Mouse (Mus musculus): ENCODE results near the gene Ybx1. TPM values are rescaled to one million over a fixed set of nuclear protein-coding genes. Genes with fewer than 3 reads are reported as not detected.

Ybx1 gene
- polyA plus RNA-seq, 1 experiment, result 2,530 TPM

DNA sequence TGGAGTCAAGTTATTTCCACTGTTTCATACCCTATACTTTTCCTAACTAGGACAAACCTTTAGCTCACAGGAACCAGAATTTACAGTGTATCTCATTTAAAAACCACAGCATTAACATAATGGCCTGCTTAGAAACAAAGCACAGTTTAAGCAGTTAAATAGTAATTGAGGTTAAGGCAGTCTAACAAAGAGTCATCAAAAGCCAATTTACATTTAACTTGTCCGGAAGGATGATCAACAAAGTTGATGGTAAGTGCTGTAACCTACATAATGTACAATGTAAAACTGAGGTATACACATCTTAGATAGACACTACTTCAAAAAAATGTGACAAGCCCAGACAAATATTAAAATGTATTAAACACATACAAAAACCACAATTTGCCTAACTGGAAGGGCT is 2.5 kb downstream of the Ybx1 start:
- TF ChIP-seq GATA1 (IDR thresholded peaks at IDR 0.05; ENCODE audit: low read length), result no peak

DNA sequence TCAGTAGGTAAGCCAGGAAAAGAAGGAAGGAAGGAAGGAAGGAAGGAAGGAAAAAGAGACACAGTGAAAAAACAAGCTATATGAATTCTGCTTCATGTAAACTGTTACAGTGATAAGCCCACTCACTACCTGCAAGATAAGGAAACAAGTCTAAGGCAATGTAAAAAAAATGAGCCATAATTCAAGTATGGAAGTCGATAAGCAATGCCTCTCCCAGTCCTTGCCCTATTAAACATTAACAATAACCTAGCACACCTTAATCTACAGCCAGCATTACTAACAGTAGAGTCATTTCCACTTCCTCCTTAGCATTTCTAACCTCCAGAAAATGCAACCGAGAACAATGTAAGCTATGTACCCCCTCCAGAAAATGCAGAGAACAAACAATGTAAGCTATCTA is 9.1 kb downstream of the Ybx1 start:
- peak; percentile 57 for TF ChIP-seq GATA1 (IDR thresholded peaks at IDR 0.05; ENCODE audit: low read length)

DNA sequence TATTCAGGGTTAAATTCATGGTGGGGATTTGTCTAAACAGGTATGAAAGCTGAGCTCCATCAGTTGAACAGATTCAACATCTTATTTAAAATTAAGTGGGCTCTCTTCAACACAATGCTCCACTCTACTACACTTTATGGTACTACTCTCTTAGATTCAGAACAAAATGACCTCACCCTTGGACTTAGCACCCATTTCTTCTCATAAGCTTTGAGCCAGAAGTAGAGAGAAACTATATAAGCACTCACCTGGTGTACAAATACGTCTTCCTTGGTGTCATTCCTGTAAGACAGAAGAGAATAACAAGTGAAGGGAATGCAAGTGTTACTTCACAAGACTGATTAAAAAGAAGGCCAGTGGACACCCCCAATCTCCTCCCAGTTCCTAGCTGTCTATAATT is 9.5 kb downstream of the Ybx1 start:
- no peak for TF ChIP-seq GATA1 (IDR thresholded peaks at IDR 0.05; ENCODE audit: low read length)

DNA sequence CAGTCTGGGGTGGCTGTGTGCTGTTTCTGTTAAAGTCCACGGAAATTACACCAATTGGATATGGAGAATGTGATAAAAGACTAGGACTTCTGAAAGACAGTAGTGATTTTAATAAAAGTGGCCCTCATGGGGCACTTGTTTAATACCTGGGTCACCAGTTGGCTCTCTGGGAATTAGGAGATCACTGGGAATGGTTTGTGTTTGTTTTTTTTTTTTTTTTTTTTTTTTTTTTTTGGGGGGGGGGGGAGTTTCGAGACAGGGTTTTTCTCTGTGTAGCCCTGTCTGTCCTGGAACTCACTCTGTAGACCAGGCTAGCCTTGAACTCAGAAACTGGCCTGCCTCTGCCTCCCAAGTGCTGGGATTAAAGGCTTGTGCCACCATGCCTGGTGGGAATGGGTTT is 18.7 kb downstream of the Ybx1 start:
- no peak for TF ChIP-seq GATA1 (IDR thresholded peaks at IDR 0.05; ENCODE audit: low read length)

GRCm38 (mm10) chr4:119275226-119275625 is 19.2 kb downstream of the Ybx1 start:
- TF ChIP-seq GATA1 (IDR thresholded peaks at IDR 0.05; ENCODE audit: low read length), result no peak

GRCm38 (mm10) chr4:119274627-119275026 is 19.8 kb downstream of the Ybx1 start:
- no peak for TF ChIP-seq GATA1 (IDR thresholded peaks at IDR 0.05; ENCODE audit: low read length)

- TF ChIP-seq GATA1 (IDR thresholded peaks at IDR 0.05; ENCODE audit: low read length), result no peak
Observed at GRCm38 (mm10) chr4:119266606-119267005, 27.8 kb downstream of the Ybx1 start.

DNA sequence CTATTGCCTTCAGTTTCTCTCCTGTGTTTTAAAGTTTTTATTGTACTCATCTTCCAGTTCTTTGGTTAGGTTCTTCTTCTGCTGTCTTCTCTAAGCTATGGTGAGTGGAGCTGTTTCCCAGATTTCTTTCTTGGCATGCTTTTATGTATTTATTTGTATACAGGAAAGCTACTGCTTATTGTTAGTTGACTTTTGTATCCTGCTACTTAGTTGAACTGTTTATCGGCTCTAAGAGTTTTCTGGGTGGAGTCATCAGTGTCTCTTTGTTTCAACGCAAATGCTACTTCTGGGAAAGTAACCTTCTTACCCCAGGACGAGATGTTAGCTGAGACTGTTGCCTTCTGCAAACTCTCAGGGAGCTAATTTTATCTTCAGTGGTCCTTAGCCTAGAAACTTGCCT is 30.9 kb downstream of the Ybx1 start:
- TF ChIP-seq GATA1 (IDR thresholded peaks at IDR 0.05; ENCODE audit: low read length), result no peak

DNA sequence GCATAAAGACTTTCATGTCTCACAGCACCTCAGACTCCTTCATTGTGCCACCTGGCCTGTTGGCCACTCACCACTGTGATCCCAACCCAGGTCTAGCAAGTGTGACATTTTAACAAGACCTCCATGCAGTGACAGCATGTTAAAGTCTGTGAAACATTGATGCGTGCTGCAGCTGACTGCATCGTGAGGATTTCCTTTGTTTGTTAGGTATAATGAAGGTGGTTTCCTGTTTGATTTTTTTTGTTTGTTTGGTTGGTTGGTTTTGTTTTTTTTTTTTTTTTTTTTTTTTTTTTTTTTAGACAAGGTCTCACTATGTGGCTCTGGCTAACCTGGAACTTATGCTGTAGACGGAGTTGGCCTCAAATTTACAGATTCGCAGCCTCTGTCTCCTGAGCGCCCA is 31.9 kb downstream of the Ybx1 start:
- no peak for TF ChIP-seq GATA1 (IDR thresholded peaks at IDR 0.05; ENCODE audit: low read length)

DNA sequence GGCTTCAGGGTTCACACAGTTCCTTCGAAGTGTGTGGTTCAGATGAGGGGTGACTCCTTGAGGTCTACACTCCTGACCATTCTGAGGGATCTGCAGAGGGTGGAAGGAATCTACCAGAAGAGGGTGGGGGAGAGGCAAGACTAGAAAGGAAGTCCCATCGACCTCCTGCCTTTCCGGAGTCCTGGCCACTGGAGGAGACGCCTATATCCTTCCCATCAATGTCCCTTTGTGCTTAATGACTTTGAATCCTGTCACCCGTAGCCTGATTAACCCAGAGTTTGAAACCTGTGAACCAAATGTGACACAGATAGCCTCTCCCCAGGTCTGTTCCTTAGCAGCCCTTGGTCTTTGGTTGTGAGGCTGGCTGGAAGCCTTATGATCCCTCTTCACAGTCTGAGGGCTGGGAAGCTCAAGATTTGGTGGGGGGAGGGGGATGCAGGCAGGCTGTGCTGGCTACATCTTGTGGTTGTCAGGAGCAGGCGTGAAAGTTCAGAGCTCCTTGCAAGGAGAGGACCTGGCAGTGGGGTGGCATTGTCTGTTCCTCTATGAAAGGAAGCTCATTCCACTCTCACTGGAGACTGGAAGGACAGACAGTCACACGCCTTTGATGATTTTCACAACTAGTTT is 33.2 kb downstream of the Ybx1 start:
- TF ChIP-seq GATA1 (IDR thresholded peaks at IDR 0.05; ENCODE audit: low read length), result no peak

- TF ChIP-seq GATA1 (IDR thresholded peaks at IDR 0.05; ENCODE audit: low read length), result no peak
Observed at GRCm38 (mm10) chr4:119259344-119260254, 34.8 kb downstream of the Ybx1 start.

GRCm38 (mm10) chr4:119257083-119257482 is 37.3 kb downstream of the Ybx1 start:
- no peak for TF ChIP-seq GATA1 (IDR thresholded peaks at IDR 0.05; ENCODE audit: low read length)

DNA sequence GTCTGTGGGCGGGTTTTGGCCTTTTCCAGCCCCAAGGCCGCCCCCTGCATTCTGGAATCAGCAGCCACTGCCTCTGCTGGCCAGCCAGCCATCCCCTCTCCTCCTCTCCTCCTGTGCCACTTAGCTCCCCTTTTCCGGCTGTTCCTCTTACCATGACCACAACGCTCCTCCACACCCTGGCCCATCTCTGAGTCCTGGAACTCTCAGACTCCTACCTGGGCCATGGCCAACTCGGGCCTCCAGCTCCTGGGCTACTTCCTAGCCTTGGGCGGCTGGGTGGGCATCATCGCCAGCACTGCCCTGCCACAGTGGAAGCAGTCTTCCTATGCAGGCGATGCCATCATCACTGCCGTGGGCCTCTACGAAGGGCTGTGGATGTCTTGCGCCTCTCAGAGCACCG is 39.1 kb downstream of the Ybx1 start, which contains the start of gene Cldn19:
TSS of gene Cldn19 (plus strand) at position 64 of the 400 bp plus-strand sequence.
- TF ChIP-seq GATA1 (IDR thresholded peaks at IDR 0.05; ENCODE audit: low read length), result no peak

DNA sequence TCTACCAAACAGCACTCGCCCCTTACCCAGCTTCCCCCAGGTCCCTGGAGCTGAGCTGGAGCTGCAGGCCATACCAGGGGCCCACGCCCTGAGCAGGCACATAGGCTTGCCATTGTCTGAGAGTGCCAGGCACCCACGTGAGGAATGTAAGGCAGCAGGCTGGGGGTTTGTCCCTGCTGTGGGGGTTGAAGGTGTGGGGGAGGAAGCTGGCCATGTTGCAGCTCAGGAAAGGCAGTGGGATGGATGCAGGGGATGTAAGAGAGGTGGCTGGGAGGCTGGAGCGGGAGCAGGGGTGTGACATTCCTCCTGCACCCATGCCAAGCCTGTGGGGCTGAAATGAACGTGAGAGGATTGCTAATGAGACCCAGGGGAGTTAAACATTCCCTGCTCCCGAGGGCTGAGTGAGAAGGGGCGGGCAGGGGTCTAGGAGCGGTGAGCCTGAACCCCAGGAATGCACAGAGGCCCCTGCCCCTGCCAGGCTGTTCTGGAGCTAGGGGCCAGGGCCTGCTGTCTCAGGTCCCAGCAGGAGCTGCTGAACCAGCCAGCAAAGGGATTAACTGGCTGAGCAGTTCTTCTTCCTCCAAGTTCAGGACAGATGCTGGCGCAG is 40.3 kb downstream of the Ybx1 start:
- no peak for TF ChIP-seq GATA1 (IDR thresholded peaks at IDR 0.05; ENCODE audit: low read length)

DNA sequence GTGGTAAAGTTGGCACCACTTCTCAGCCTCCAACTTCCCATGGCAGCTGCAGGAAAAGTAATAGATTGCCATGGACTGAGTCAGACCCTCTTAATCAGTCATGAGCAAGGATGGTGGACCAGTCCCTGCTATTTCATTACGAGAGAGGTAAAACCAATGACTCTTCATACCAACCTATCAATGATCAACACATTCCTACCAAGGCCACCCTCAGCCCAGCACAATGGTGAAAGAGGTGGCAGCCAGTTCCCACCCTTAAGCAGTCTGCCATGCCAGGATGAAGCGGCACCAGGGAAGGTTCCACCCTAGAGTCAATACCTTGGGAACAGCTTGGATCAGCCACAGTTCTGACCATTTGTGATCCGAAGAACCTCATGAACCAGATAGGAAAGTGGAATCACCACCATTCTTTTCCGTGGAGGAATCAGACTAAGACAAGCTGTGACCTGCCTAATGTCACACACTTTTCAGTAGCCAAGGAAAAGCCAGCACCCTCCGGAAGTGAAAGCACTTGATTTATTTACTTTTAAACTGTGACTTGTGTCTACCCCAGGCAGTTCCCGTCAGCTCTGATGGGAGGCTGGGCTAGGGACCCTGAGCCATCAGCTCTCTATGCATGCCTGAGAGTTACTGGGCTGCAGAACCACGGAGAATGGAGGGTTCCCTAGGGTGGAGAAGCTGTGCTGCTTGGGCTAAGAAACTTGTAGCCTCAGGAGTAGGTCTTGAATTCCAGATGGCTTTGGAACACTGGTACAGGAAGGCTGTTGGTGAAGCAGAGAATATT is 42.2 kb downstream of the Ybx1 start:
- no peak for TF ChIP-seq GATA1 (IDR thresholded peaks at IDR 0.05; ENCODE audit: low read length)

Measured in G1E-ER4 (cell line).